Mouse (Mus musculus) intestine, embryonic 15.5 days (tissue): ENCODE data around the gene Sptbn1. TPM values are rescaled to one million over a fixed set of nuclear protein-coding genes. Genes with fewer than 3 reads are reported as not detected.

Experiments
- ATAC-seq: fragments of 200-750 bp; cut with Nextera tagmentation; 2 replicates; pipeline ENCODE4 v1.8.0; 2017; ENCODE audit warnings: moderate TSS enrichment, moderate library complexity
- H3K27ac ChIP-seq: fragments of 300-500 bp; sonication (generic); 2 replicates; pipeline ENCODE4 v1.5.1; 2015; ENCODE audit warnings: mild to moderate bottlenecking, inconsistent platforms
- H3K27me3 ChIP-seq: fragments of 300-500 bp; sonication (generic); replicated peaks from 2 replicates; pipeline ENCODE4 v1.6.1; 2015; ENCODE audit warnings: inconsistent platforms
- H3K36me3 ChIP-seq: fragments of 300-500 bp; sonication (generic); 2 replicates; pipeline ENCODE4 v1.6.1; 2015; ENCODE audit warnings: inconsistent platforms
- H3K4me1 ChIP-seq: fragments of 300-500 bp; sonication (generic); replicated peaks from 2 replicates; pipeline ENCODE4 v1.6.1; 2015; ENCODE audit warnings: inconsistent platforms
- H3K4me2 ChIP-seq: fragments of 300-500 bp; sonication (generic); replicated peaks from 2 replicates; pipeline ENCODE4 v1.6.1; 2015; ENCODE audit warnings: mild to moderate bottlenecking, inconsistent platforms
- H3K4me3 ChIP-seq: fragments of 300-500 bp; sonication (generic); replicated peaks from 2 replicates; pipeline ENCODE4 v1.5.1; 2015; ENCODE audit warnings: inconsistent platforms
- H3K9ac ChIP-seq: fragments of 300-500 bp; sonication (generic); 2 replicates; pipeline ENCODE4 v1.6.1; 2015; ENCODE audit warnings: inconsistent platforms
- H3K9me3 ChIP-seq: fragments of 300-500 bp; sonication (generic); 2 replicates; pipeline ENCODE4 v1.6.1; 2016; ENCODE audit warnings: inconsistent platforms
- WGBS: fragments of 180-500 bp; shearing (Covaris S2); methylation state at CpG from one replicate; pipeline ENCODE4 v1.1.7; 2015; 5-methylcytosine and 5-hydroxymethylcytosine counted together
- polyA plus RNA-seq: library from polyadenylated mRNA; unstranded; fragments of >200 nt; fragmentation: Nextera tagmentation; extraction: Ambion mirVana; gene quantifications from 2 replicates; pipeline ENCODE4 v1.2.1, GENCODE M21; 2015

Gene Sptbn1
- polyA plus RNA-seq = 117 and 118 TPM in 2 replicates

DNA sequence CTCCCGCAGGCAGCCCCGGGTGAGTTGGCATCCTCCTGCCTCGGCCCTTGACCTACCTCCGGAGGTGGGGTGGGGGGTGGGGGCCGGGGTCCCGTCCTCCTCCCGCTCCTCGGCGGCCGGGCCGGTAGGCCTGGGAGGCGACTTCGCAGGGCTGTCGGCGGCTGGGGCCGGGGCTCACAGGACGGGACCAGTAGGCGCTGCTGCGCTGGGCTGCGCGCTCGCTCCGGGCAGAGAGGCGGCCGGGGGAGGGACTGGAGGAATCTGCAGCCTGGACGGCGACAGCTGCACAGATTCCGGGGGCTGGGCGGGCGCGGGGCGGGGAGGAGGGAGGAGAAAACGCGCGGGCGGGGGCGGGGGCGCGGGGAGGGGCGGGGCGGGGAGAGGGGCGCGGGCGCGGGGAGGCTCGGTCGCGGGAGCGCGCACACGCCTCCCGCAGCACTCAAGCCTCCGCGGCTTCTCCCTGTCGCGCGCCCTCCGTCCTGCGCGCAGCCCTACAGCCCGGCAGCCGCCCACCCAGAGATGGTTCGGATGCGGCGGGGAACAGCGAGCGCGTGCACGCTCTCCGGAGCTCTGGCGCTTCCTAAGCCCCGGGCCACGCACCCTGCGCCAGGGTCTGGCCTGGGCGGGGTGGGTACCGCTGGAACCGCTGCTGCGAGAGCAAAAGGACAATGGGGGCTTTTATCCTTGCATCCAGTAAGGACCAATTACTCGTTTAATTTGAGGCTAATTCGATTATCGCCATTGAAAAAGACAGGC is at the start of gene Sptbn1:
Gene Sptbn1, minus strand, starts transcription at position 284 of the 756 bp plus-strand sequence.
- 0 out of 2 replicates have a peak, but pooled peaks cover 13% of the 10 kb centered on the region for H3K4me1 ChIP-seq
- no peaks in the 10 kb centered on the region for H3K9me3 ChIP-seq
- H3K4me2 ChIP-seq = peak within 1 kb of the TSS; percentile 87
- peak within 1 kb of the TSS; percentile 87 for H3K9ac ChIP-seq
- peak within 1 kb of the TSS; percentile 91 for H3K4me3 ChIP-seq
- ATAC-seq = peak; percentile 98
- H3K27me3 ChIP-seq = peaks cover 9% of the 10 kb centered on the region
- H3K27ac ChIP-seq = peak within 1 kb of the TSS; percentile 93
- no peaks in the 10 kb centered on the region for H3K36me3 ChIP-seq
- WGBS = 1% methylated on average over 49 of the region's 81 CpGs

DNA sequence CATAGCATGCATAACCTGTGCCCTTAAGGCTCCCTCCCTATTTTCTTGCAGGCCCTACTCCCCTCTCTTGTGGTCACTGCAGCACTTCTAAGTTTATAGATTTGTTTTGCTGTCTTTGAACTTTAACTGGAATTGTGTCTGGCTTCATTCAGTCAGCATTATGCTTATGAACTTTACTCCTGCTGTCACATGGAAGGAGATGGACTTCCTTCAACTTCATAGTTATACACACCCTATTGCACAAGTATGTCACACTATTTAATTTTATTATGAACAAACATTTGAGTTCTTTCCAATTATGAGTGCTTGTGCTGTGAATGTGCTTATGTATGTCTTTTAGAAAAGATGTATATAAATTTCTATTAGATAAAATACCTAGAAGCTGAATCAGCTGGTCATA is 26.3 kb upstream of the Sptbn1 start:
- Histone ChIP-seq H3K9me3 (no peaks in the 10 kb centered on the region), H3K36me3 (no peaks in the 10 kb centered on the region), H3K9ac (no peak overlapping the region), H3K27me3 (no peaks in the 10 kb centered on the region), H3K4me1 (peaks cover 11% of the 10 kb centered on the region; the same call in 1 of the 2 replicates), H3K4me2 (no peak overlapping the region), H3K4me3 (no peak overlapping the region), H3K27ac (no peak overlapping the region)
- no peak for ATAC-seq

DNA sequence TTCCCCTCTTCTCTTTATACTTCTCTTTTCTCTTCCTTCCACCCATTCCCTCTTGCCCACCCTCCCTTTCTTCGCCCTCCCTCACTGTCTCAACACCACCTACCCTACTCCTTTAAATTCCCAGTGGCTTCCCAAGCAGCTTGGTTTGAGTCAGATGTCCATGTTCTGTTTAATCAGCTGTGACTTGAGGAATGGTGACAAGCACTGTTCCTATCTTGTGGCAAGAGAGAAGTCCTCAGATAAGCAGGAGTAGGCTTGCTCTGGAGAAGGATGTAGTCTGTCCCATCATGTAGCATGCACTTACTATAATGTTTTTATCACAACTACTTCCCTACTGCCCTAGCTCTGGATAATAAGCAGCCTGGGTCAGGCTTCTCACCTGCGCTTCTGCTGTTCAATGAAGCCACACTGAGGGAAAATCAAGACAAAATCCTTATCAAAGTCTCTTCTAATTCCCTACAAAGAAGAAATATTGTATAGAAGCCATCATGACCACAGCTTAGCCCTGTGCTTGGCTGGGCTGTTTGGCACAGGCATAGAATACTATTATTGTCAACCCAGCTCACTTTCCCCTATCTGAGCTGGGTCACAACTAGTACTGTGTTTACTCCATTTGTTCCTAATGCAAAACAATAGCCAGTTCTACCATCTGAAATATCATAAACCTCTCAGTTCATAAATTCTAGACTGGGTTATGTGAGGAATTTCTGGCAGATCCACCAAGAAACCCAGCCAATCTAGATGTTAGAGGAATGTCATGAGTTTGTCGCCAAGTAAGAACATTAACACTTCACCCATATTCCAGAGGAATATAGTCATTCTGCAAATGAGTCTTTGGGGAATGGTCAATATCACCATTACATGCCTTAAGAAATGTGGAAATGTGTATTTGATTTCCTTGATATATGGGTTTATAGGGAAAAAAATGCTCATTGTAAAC is 24.5 kb upstream of the Sptbn1 start:
- no peaks in the 10 kb centered on the region for H3K9me3 ChIP-seq
- H3K9ac ChIP-seq = no peak overlapping the region
- peaks cover 11% of the 10 kb centered on the region; the same call in 1 of the 2 replicates for H3K4me1 ChIP-seq
- no peak overlapping the region for H3K27ac ChIP-seq
- WGBS = 88% methylated on average over 3 of the region's 3 CpGs
- H3K27me3 ChIP-seq = no peaks in the 10 kb centered on the region
- no peak overlapping the region for H3K4me2 ChIP-seq
- H3K4me3 ChIP-seq = no peak overlapping the region
- no peak for ATAC-seq
- no peaks in the 10 kb centered on the region for H3K36me3 ChIP-seq

DNA sequence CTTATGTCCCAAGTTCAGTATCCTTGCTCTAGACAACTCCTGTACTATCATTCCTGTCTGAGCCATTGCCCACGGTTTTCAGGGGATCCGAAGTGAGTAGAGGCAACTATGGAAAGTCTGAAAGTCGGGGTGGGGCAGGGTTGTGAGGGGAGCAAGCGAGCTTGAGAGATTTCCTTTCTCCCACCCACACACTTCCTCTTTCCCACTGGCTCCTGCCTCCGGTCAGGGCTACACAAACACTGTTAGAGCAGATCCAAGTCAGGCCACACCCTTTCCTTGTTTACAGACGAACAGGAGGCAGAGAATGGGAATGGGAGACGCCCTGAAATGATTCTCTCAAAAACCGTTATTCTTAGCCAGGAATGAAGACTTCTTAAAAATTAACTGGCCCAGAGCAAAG is 23.2 kb upstream of the Sptbn1 start:
- WGBS = 25% methylated on average over 8 of the region's 8 CpGs
- Histone ChIP-seq H3K4me1 (peaks cover 11% of the 10 kb centered on the region; the same call in 1 of the 2 replicates), H3K4me3 (no peak overlapping the region), H3K9ac (no peak overlapping the region), H3K36me3 (no peaks in the 10 kb centered on the region), H3K9me3 (no peaks in the 10 kb centered on the region), H3K27me3 (no peaks in the 10 kb centered on the region), H3K27ac (no peak overlapping the region), H3K4me2 (no peak overlapping the region)
- peak; percentile 45; the same call in 1 of the 2 replicates for ATAC-seq

GRCm38 (mm10) chr11:30289470-30290431 is 21.8 kb upstream of the Sptbn1 start:
- no peaks in the 10 kb centered on the region for H3K36me3 ChIP-seq
- 58% methylated on average over 7 of the region's 7 CpGs for WGBS
- peaks cover 11% of the 10 kb centered on the region; the same call in 1 of the 2 replicates for H3K4me1 ChIP-seq
- no peaks in the 10 kb centered on the region for H3K9me3 ChIP-seq
- H3K9ac ChIP-seq = no peak overlapping the region
- no peak overlapping the region for H3K4me2 ChIP-seq
- H3K4me3 ChIP-seq = no peak overlapping the region
- H3K27me3 ChIP-seq = no peaks in the 10 kb centered on the region
- H3K27ac ChIP-seq = no peak overlapping the region
- ATAC-seq = no peak

DNA sequence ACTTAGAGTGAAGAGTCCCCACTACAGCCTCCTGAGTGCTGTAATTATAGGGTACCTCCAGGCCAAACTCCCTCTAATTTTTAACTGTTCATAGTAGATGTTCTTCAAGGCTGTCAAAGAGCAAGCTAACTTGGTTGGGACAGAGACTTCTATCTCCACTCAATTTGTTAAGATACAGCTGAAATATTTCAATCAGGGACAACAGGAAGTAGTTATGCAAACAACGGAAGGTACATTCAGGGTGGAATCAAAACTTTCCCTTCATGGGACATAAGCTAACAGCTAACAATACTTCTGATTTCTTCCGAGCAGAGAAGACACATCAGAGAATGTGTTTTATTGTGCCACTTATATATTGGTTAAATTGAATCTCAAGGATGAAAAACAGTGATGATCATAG is 20.1 kb upstream of the Sptbn1 start:
- Histone ChIP-seq H3K4me1 (peaks cover 11% of the 10 kb centered on the region; the same call in 1 of the 2 replicates), H3K27me3 (no peaks in the 10 kb centered on the region), H3K9me3 (no peaks in the 10 kb centered on the region), H3K36me3 (no peaks in the 10 kb centered on the region), H3K4me2 (no peak overlapping the region), H3K4me3 (no peak overlapping the region), H3K9ac (no peak overlapping the region), H3K27ac (no peak overlapping the region)
- 65% methylated on average over 2 of the region's 2 CpGs for WGBS
- no peak for ATAC-seq

- Histone ChIP-seq H3K27me3 (no peaks in the 10 kb centered on the region), H3K27ac (no peak overlapping the region), H3K4me2 (no peak overlapping the region), H3K36me3 (no peaks in the 10 kb centered on the region), H3K4me3 (no peak overlapping the region), H3K9me3 (no peaks in the 10 kb centered on the region), H3K9ac (no peak overlapping the region), H3K4me1 (no peaks in the 10 kb centered on the region)
- WGBS = 61% methylated on average over 2 of the region's 2 CpGs
- ATAC-seq = no peak
These were observed 15.7 kb upstream of the Sptbn1 start for GRCm38 (mm10) chr11:30283710-30284109.

- Histone ChIP-seq H3K4me1 (no peaks in the 10 kb centered on the region), H3K9ac (no peak overlapping the region), H3K4me2 (no peak overlapping the region), H3K27ac (no peak overlapping the region), H3K4me3 (no peak overlapping the region), H3K36me3 (no peaks in the 10 kb centered on the region), H3K9me3 (no peaks in the 10 kb centered on the region), H3K27me3 (no peaks in the 10 kb centered on the region)
- WGBS = 63% methylated on average over 5 of the region's 5 CpGs
- no peak for ATAC-seq
These were observed 13.1 kb upstream of the Sptbn1 start for GRCm38 (mm10) chr11:30281096-30281495.

DNA sequence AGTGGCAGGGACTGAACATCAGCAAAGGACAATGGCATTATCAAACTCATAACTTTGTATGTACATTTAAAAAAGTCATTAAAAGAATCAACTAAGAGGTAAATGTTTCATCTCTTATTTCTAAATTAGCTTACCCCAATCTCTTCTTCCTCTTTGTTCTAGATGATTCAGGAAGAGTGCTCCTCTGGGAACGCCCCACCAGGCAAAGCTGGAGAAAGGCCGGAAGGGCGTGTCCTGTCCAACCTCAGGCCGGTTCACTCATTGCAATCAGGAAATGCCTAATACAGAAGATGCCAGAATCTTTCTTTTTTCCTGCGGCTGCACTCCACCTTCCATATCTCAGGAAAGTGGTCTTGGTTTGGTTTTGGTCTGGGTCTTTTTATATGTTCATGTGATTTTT is 11.3 kb upstream of the Sptbn1 start:
- no peak for ATAC-seq
- H3K9me3 ChIP-seq = no peaks in the 10 kb centered on the region
- no peak overlapping the region for H3K4me3 ChIP-seq
- no peak overlapping the region for H3K27ac ChIP-seq
- H3K4me2 ChIP-seq = no peak overlapping the region
- no peaks in the 10 kb centered on the region for H3K4me1 ChIP-seq
- H3K27me3 ChIP-seq = no peaks in the 10 kb centered on the region
- no peaks in the 10 kb centered on the region for H3K36me3 ChIP-seq
- H3K9ac ChIP-seq = no peak overlapping the region
- WGBS = 75% methylated on average over 5 of the region's 5 CpGs

DNA sequence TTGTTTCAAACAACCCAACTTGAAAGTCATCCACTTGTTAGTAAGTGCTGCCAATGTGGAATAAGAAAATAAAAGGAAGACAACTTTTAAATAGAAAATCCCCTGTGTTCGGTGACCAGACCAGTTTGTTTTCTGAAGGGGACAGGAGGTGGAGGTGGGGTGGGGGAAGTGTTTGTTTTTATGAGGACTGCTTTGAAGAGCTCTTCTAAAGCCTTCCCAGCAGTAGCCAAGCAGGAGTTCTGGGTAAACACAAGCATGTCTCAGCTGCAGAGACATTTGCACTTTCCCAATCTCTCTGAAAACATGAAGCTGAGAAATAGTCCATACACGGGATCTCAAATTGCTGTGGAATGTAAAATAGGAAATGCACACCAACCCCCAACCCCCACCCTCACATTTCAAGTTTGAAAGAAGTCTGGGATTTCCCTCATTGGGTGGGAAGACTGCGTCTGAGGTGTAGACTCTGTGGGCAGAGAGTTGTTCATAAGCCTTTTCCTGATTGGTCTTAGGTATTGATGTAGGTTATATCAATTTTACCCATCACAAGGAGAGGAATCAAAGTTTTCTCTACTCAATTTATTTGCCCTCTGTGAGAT is 7.6 kb upstream of the Sptbn1 start:
- no peaks in the 10 kb centered on the region for H3K27me3 ChIP-seq
- no peaks in the 10 kb centered on the region for H3K4me1 ChIP-seq
- no peaks in the 10 kb centered on the region for H3K9me3 ChIP-seq
- H3K27ac ChIP-seq = no peak overlapping the region
- H3K4me2 ChIP-seq = no peak overlapping the region
- H3K9ac ChIP-seq = no peak overlapping the region
- 34% methylated on average over 3 of the region's 3 CpGs for WGBS
- H3K4me3 ChIP-seq = no peak overlapping the region
- ATAC-seq = no peak
- no peaks in the 10 kb centered on the region for H3K36me3 ChIP-seq

DNA sequence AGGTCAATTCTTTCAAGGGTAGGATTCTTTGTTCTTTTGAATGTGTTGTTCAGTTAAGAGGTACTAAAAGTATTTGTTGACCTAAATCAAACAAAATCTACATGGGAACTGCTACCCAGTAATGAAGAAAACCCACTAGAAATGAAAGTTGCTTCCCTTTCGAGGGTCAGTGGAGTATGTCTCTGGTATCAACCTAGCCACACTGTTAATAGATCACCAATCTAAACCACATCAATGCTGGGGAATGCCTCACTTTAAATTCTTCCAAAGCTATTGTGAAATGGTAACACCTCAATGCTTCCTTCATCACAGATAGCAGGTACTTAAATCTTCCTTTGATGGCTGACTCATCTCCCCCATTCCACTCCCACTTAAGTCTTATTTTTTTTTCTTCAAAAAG is 1.5 kb upstream of the Sptbn1 start:
- peaks cover 9% of the 10 kb centered on the region for H3K27me3 ChIP-seq
- H3K4me3 ChIP-seq = no peak overlapping the region
- H3K4me1 ChIP-seq = 0 out of 2 replicates have a peak, but pooled peaks cover 13% of the 10 kb centered on the region
- no peak overlapping the region for H3K9ac ChIP-seq
- 69% methylated on average over 1 of the region's 1 CpGs for WGBS
- no peaks in the 10 kb centered on the region for H3K9me3 ChIP-seq
- no peak overlapping the region for H3K4me2 ChIP-seq
- no peak overlapping the region for H3K27ac ChIP-seq
- ATAC-seq = no peak
- no peaks in the 10 kb centered on the region for H3K36me3 ChIP-seq
